Mouse (Mus musculus) heart, adult 9 months (tissue): ENCODE data around the gene Tex2.
"Not testable (repeated sequence)": the region's sequence is repeated elsewhere in the genome, so short reads cannot be mapped to it uniquely, and the experiment has no call there.

Experiments used
- DNase-seq, 2 experiments: peaks; one replicate each; pipeline ENCODE4 v3.0.0; 2022; ENCODE audit warnings: low spot score in 2 of 2

Gene Tex2

DNA sequence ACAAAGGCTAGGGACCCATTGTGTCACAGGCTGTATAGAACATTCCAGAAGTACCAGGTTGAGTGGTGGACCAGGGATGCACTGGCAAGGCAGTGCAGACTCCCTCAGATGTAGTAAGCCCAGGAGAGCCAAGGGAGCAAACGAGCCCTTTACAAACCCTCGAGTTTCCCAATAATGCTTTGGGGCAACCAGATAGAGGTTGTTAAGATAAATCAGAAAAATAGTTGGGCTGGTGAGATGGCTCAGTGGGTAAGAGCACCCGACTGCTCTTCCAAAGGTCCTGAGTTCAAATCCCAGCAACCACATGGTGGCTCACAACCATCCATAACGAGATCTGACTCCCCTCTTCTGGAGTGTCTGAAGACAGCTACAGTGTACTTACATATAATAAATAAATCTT, 5.5 kb upstream of the Tex2 start:
- not testable (repeated sequence) for DNase-seq

DNA sequence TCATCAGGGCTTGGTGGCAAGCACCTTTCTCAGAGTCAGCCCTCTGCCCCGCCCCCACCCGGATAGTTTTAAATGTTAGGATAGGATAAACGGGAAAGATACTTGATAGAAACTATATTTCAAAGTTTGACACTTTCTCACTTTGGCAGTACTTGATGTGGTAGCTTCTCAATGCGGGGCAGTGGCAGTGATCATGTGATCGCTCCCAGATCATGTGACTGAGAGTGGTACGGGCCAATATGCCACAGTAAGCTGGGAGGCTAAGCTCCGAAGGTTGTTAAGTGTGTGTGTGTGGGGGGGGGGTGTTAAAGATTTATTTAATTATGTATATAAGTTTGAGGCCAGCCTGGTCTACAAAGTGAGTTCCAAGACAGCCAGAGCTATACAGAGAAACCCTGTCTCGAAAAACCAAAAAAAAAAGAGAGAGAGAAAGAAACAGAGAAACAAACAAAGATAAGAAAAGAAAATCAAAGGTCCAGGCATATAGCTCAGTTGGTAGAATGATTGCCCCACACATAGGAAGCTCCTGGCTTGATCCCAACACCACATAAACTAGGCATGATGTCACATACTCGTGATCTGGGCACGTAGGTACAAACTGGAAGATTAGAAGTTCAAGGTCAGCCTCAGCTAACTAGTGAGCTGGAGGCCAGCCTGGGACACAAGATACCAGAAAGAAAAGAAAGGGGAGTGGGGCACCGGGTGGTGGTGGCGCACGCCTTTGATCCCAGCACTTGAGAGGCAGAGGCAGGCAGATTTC, 4.8 kb upstream of the Tex2 start:
- no peak for DNase-seq

DNA sequence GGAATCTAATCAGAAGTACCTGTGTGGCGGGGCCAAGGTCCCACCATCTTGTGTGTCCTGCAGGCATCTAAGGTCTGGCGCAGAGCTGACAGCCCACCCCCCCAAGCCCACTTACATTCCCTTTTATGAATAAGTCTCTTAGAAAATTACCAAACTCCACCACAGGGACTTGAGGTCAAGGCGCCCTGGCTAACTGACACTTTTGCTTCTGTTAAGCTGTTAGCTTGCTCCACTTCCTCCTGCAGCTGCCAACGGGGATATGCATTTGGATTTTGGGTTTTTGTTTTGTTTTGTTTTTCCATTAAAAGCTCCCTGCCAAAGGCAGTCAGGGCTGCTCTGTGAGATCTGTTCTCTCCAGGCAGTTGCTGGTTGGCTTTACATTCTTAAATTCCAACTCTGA, 2.3 kb upstream of the Tex2 start:
- no peak for DNase-seq

DNA sequence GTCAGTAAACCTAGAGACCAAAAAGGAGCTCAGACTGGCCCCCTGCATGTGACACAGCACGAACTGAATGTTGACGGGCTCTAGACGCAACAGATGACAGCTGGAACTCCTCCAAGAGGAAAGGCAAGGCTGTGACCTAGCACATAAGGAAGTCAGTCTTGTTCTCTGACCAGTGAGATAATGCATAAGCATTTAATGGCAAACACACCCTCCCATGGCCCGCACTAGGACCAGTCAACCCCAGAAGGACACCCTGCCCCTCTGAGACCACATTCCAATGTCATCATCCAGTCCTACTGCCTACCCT, 1.1 kb upstream of the Tex2 start:
- peak; percentile 43 to 59 for DNase-seq

DNA sequence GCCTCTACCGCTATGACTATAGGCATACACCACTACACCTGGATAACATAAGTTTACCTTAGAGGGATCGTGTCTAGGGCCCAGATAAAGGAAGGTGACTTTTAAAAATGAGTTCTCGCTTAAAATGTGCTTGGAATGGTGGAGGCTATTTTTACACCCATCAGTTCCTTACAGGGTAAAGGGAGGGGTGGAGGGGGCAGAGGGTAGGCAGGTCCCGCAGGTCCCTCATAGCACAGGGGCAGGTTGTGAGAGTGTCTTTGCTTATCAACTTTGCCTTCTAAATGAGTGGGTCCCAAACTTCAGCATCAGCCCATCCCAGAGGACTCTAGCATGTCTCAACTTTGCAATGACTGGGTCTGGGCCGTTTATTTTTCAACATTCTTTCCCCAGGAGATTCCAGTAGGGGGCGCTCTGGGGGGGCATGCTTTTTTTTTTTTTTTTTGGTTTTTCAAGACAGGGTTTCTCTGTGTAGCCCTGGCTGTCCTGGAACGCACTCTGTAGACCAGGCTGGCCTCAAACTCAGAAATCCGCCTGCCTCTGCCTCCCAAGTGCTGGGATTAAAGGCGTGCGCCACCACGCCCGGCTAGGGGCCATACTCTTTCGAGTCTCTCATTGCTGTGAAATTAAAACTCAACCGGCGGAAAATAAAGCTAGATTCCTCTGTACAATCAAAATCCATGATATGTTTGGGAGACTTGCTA, 565 bp upstream of the Tex2 start:
- no peak for DNase-seq

DNA sequence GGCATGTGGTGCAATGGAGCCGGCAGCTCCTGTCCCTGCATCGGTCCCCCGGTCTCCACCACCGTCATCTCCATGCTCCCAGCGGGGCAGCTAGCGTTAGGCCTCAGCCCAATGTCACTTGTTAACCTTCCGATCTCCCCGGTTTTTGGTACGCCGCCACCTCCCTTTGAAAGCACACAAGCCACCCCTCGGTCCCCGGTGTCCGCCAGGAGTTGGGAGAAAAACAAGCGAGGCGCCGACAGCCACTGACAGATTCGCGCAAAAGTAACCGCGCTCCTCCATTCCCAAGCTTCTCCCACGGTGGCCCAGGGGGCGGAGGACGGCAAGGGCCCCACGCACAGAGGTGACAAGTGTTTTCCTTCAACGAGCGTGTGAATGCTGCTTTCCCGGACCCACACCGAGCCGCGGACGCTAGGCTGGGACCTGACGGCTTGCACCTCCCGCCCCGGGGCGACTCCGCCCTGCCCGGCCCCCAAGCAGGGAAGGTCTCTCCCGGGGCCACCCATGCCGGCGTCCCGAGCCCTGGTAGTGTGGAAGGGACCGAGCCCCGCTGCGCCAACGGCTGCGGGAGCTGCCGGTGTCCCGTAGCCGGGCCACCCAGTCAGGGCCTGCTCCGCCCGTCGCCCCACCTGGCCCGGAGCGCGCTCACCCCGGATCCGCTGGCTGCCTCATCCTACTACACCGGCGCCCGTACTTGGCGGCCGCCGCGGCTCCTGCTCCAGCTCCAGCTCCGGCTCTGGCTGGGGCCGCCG, 838 bp downstream of the Tex2 start:
- DNase-seq = peak in 1 of 2 experiments; percentile 44

DNA sequence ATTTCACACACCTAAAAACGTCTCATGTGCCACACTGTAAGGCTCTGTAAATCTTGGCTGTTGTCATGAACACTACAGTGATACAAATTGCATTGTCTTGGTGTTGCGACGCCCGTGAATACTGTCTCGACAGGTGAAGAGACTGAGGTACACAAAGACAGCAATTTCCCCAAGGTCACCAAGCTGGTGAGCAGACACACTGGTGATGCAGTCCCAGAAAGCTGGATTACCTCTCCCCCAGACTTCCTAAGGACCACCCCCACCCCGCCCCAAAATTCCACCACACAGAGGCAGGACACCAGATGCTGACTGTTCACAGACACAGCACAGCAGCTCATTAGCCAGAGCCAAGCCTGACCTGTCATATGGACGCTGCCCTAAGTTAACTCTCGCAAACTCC, 3.5 kb downstream of the Tex2 start:
- no peak for DNase-seq

DNA sequence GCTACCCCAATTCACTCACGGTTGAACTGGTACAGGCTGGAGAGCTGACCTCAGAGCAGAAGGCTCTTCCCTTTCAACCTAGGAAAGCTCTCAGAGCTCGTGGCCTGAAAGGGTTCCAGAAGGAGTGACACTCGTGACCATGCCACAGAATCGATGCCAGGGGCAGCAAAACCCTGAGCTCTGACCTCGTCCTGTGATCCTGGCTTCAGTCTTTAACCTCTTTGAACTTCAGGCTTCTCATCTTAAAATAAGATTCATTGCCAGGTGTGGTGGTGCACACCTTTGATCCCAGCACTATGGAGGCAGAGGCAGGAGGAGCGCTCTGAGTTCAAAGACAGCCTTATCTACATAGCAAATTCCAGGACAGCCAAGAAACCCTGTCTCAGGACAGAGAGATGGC, 5.9 kb downstream of the Tex2 start:
- no peak for DNase-seq

DNA sequence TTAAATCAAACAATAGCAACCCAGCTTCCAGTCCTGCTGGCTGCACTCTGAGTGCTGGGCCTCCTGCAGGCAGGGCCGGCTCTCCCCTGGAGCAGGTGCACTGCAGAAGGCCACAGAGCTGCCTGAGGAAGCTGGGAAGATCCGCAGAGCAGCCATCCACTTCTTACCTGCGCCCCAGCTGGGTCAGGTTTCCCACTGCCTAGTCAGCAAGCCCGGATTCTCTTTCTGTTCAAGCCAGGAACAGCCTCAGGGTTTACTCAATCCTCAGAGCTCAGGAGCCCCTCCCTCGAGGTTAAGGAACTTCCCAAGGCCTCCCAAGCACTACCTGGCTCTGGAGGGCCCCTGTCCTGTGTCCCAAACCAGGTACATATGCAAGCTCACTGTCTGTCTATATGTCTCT, 7.2 kb downstream of the Tex2 start:
- DNase-seq = no peak

DNA sequence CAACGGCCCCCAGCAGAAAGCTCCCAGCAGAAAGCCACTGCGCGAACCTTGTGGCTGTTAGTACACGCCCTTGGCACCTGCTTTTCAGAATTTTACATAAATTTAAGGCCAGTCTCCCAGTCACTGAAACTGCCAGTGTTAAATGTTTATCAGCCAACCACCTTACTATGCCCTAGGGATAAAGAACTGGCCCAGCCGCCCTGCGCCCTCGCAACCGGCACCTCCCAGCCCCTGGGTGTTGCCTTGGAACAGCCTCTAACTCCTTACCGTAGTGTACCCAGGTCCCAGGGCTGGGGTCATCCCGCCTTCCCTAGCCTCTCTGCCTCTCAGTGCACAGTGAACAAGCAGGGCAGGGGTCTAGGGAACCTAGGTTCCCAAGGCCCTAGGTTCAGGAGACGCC, 10.0 kb downstream of the Tex2 start:
- DNase-seq = no peak

DNA sequence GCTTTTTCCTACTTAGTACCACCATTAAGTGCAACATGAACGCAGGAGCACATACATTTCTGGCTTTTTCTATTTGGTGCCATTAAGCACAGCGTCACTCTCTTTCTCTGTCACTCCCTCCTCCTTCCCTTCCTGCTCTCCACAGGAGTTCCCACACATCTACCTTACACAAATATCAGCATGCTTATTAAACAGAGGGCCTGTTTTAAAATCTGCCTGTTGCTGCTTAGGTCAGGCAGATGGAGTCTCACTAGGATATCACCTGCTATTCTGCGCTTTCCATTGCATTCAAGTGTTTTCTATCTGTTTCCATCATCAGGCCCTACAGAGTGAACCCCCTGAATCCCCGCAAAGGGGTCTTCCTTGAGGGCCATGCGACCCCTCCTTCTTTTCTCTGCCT, 13.1 kb downstream of the Tex2 start:
- DNase-seq = no peak

DNA sequence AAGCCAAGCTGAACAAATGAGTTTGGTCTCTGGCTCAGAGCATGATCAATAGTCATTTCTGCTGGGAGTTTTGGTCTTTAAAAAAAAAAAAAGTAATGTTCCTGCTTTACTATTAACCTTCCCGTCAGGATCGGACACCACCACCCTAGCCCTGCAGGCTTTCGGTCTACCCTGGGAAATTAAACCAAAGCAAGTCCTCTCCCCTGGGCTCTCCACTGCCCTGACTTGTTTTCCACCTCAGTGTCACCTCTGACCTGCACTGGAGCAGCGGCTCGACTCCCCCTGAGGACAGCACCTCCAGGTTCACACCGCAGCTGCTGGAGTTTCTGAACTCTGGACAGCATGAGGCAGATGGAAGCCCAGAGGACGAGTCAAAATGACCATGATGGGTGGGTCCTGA, 13.9 kb downstream of the Tex2 start:
- no peak for DNase-seq

DNA sequence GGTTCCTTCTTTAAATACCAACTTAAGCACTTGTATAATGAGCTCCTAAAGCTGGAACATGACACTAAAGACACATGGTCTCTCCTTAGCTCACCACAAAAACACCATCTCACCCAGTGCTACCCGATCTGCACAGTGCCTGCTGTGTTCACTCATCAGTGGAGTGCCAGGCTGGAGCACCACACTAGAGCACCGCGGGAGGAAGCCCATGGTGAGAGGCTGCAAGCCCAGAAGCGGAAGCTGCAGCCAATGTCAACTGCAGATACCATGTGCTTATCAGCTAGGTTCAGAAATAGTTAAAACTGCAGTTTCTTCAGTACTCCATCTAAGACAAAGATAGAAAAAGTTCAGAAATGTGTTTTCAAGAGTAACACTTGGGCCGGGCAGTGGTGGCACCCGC, 14.9 kb downstream of the Tex2 start:
- DNase-seq = no peak

DNA sequence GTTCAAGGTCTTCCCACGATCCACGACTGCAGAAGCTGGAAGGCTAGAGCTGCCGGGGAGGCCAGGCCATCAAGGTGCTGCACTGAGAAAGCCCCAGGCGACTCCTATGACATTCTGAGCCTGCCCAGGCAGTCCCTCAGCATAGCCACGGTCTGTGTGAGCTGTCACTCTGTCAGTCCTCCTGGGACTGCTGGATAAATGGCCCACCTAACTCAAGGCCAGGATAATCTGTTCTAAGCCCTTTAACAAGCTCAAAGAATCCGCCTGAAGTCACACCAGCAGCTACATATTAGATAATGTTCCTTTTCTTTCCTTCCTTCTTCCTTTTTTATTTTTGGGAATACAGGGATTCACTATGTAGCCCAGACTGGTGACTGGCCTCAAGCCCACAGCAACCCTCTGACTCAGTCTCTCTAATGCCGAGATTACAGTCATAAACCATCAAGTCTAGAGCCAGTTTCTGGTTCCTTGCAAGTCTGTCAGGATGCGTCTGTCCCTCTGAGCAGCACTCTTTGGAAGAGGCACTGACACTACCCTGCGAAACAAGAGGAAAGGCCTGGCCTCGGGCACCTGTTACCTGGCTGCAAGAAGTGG, 15.4 kb downstream of the Tex2 start:
- no peak for DNase-seq

DNA sequence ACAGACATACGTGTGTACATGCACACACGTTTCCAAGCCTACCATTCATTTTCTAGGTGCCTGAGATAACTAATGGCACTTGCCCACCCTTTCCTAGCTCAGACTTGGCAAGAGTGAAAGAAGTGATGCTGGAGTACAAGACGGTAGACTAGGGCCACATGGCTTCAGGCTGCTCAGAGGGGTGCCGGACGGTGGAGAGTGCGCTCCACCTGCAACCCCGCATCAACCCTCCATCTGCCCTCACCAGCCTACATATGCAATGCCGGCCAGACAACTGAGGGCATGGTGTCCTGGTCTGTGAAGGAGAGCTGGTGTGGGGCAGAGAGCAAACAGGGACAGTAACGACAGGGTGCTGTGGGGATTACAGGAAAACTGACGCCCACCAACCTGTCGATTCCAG, 22.0 kb downstream of the Tex2 start:
- no peak for DNase-seq

DNA sequence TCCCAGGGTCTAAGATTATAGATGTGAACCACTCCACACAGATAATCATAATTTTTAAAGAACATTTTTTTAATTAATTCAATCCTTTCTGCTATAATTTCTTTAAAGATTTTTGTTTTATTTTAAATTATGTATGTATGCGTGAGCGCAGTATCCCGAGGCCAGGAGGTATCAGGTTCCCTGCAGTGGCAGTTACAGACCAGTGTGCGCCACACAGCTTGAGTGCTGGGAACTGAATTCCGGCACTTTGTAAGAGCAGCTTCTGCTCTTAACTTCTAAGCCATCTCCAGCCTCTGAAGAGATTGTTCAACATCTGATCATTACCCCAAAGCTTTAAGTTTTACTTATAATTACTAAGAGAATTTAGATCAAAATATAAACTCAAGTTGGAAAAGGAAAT, 23.1 kb downstream of the Tex2 start:
- DNase-seq = no peak

DNA sequence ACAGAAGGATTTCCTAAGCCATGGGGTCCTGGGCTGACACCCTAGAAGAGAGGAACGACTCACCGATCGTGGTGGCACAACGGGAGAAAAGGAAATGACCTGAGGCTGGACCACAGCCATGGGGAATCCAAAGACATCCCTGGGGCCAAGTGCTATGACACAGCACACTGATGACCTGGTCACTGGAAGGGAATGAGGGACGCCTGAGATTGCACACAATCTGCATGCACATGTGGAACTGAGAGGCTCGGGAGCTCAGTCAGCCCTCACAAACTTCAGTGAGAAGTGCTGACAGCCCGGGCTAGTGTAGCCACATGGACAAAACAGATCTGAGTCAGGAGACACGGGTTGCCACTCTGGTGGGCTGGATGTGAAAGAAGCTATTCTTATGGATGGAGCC, 24.4 kb downstream of the Tex2 start:
- peak; percentile 28 to 30 for DNase-seq

DNA sequence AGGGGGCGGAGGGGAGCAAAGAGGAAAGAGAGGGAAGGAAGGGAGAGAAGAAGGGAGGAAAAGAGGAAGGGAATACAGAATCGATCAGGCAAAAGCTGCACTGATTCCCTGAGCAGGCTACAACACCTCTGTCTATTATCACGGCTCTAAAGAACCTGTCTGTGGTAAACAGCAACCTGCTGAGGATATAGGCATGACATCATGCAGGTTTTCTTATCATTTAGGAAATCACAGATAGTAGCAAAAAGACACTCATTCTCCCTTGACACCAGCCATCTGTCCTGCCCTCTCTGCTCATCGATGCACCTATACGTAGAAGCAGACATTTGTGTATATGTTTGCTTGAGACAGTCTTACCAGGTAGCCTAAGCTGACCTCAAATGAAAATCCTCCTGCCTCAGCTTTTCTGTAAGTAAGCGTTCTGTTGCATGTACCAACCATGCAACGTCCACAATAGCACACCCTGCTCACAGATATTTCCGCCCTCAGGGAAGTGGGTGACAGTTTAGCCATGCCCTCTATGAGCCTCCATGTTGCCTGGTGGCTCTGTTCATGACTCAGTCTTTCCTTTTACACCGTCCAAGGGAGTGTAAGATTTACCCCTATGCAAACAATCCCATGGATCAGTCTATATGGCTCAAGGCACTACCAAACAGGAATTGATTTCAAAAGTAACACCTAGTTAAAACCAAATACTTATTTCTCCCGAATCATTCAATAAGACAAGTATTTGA, 25.3 kb downstream of the Tex2 start:
- DNase-seq = no peak

DNA sequence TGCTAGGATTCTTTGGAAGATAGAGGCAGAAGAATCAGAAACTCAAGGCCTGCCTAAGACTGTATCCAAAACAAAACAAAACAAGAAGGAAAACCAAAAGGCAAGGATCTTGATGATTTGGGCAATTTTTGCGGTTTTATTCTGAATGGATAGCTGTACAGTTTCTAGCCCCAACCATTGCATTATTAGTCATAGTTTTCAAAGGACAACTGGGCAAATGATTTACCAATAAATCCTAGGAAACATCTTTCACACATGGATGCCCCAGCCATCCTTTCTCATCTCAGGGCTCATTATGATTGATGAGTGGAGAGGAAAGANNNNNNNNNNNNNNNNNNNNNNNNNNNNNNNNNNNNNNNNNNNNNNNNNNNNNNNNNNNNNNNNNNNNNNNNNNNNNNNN, 29.4 kb downstream of the Tex2 start:
- no peak for DNase-seq

DNA sequence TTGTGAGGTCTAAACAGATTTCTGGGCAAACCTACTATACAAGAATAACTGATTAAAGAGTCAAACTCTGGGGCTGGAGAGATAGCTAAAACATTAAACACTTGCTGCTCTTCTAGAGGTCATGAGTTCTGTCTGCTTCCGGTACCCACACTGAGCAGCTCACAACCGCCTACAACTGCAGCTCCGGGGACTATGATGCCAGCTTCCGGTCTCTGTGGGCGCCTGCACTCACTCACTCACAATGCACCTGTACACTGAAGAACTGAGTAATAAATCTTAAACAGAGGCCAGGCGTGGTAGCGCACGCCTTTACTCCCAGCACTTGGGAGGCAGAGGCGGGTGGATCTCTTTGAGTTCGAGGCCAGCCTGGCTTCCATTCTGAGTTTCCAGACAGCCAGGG, 31.9 kb downstream of the Tex2 start:
- no peak for DNase-seq

DNA sequence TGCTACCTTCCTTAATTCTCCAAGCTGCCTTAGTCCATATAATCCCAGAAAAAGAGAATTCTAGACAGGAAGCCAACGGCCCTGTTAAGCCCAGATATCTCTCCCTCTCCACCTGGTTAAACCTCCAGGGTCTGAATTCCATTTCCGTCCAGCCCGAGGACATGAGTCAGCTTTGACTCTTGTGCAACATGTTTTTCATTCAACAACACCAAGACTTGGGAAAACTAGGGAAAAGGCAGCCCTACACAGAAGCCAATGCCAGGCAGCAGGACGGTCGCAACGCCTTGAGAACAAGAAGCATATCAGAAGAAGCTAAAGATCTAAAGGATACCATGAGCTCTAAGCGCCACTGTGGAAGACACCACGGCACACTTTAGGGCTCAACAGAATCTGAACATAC, 32.8 kb downstream of the Tex2 start:
- peak; percentile 37 to 46 for DNase-seq

DNA sequence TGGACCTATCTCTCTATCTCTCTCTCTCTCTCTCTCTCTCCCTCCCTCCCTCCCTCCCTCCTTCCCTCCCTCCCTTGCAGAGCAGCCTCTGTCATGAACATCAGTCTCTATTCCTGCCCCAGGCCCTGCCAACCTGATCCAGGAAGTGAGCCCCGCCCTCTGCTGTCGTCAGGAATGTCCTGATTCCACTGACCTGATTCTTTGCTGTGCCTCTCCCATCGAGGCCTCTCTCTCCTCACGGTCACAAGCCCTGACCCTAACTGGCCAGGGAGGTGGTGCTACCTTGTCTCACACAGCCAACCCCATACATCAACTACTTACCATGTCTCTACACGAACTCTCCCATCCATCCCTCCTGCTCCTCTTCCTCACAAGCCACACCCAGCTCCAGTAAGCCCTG, 33.3 kb downstream of the Tex2 start:
- no peak for DNase-seq
